Mouse (Mus musculus) kidney, embryonic 14.5 days (tissue): ENCODE data around the gene Itgb4. TPM values are rescaled to one million over a fixed set of nuclear protein-coding genes. Genes with fewer than 3 reads are reported as not detected.

ENCODE experiments used
- ATAC-seq: fragments of 200-750 bp; cut with Nextera tagmentation; 2 replicates; pipeline ENCODE4 v1.8.0; 2017; ENCODE audit warnings: moderate number of reproducible peaks, mild to moderate bottlenecking, moderate TSS enrichment, moderate library complexity; ENCODE audit not compliant: low FRiP score, low TSS enrichment
- H3K27ac ChIP-seq: fragments of 300-500 bp; sonication (generic); 2 replicates; pipeline ENCODE4 v1.5.1; 2014; ENCODE audit warnings: low read depth, mild to moderate bottlenecking, low read length, moderate library complexity, mixed read lengths
- H3K27me3 ChIP-seq: fragments of 300-500 bp; sonication (generic); 2 replicates; pipeline ENCODE4 v1.6.1; 2014; ENCODE audit warnings: mild to moderate bottlenecking, low read length; ENCODE audit not compliant: control insufficient read depth, insufficient read depth
- H3K36me3 ChIP-seq: fragments of 300-500 bp; sonication (generic); 2 replicates; pipeline ENCODE4 v1.6.1; 2014; ENCODE audit warnings: low read length, mixed read lengths; ENCODE audit not compliant: control insufficient read depth, insufficient read depth
- H3K4me1 ChIP-seq: fragments of 300-500 bp; sonication (generic); 2 replicates; pipeline ENCODE4 v1.6.1; 2014; ENCODE audit warnings: low read length, mixed read lengths; ENCODE audit not compliant: control insufficient read depth, insufficient read depth
- H3K4me2 ChIP-seq: fragments of 300-500 bp; sonication (generic); replicated peaks from 2 replicates; pipeline ENCODE4 v1.6.1; 2014; ENCODE audit warnings: low read depth, mild to moderate bottlenecking, low read length
- H3K4me3 ChIP-seq: fragments of 300-500 bp; sonication (generic); 2 replicates; pipeline ENCODE4 v1.5.1; 2014; ENCODE audit warnings: mild to moderate bottlenecking, low read length
- H3K9ac ChIP-seq: fragments of 300-500 bp; sonication (generic); 2 replicates; pipeline ENCODE4 v1.6.1; 2014; ENCODE audit warnings: low read depth, mild to moderate bottlenecking, low read length, moderate library complexity
- H3K9me3 ChIP-seq: fragments of 300-500 bp; sonication (generic); 2 replicates; pipeline ENCODE4 v1.6.1; 2016; ENCODE audit warnings: low read length; ENCODE audit not compliant: control insufficient read depth
- WGBS: fragments of 180-500 bp; shearing (Covaris S2); extraction: QIAGEN DNeasy Blood & Tissue Kit; methylation state at CpG from one replicate; pipeline ENCODE4 v1.1.7; 2014; 5-methylcytosine and 5-hydroxymethylcytosine counted together
- polyA plus RNA-seq: library from polyadenylated mRNA; unstranded; fragments of >200 nt; fragmentation: Nextera tagmentation; extraction: Ambion mirVana; gene quantifications from 2 replicates; pipeline ENCODE4 v1.2.1, GENCODE M21; 2014

Itgb4 gene
- 1.1 and 2.1 TPM in 2 replicates for polyA plus RNA-seq

GRCm38 (mm10) chr11:115974309-115975082 lies at the start of gene Itgb4:
TSS of gene Itgb4 (plus strand) at chr11:115974709.
- no peak within 1 kb of the TSS for H3K27ac ChIP-seq
- peaks cover 23% of the 10 kb centered on the region for H3K27me3 ChIP-seq
- ATAC-seq: peak; percentile 46; the same call in 1 of the 2 replicates
- H3K9me3 ChIP-seq: no peaks in the 10 kb centered on the region
- H3K4me1 ChIP-seq: peaks cover 16% of the 10 kb centered on the region
- WGBS: 12% methylated on average over 41 of the region's 58 CpGs
- H3K9ac ChIP-seq: peak within 1 kb of the TSS; percentile 54
- H3K4me2 ChIP-seq: peak within 1 kb of the TSS; percentile 85
- peak within 1 kb of the TSS; percentile 47 for H3K4me3 ChIP-seq
- no peaks in the 10 kb centered on the region for H3K36me3 ChIP-seq

GRCm38 (mm10) chr11:115929031-115929430 lies 45.5 kb upstream of the Itgb4 start:
- Histone ChIP-seq H3K4me3 (no peak overlapping the region), H3K9ac (no peak overlapping the region), H3K4me2 (no peak overlapping the region), H3K9me3 (no peaks in the 10 kb centered on the region), H3K36me3 (peaks cover 16% of the 10 kb centered on the region; the same call in 1 of the 2 replicates), H3K27ac (no peak overlapping the region), H3K27me3 (no peaks in the 10 kb centered on the region), H3K4me1 (peaks cover 6% of the 10 kb centered on the region; the same call in 1 of the 2 replicates)
- 94% methylated on average over 8 of the region's 8 CpGs for whole genome bisulfite sequencing
- no peak for ATAC-seq

DNA sequence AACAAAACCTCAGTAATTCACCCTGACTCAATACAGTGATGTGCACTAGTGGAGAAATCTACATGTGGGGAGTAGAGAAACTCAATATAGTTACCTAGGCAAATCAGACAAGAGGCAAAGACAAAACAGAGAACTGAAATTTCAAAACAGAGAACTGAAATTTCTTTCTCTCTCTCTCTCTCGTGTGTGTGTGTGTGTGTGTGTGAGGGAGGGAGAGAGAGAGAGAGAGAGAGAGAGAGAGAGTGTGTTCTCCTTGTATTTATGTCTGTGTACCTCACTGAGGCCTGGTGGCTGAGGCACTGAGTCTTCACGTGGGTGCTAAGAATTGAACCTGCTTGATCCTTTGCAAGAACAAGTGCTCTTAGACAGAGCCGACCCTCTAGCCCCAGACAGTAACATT lies 44.7 kb upstream of the Itgb4 start:
- Histone ChIP-seq H3K4me1 (peaks cover 12% of the 10 kb centered on the region), H3K4me3 (no peak overlapping the region), H3K4me2 (no peak overlapping the region), H3K27ac (no peak overlapping the region), H3K9ac (no peak overlapping the region), H3K36me3 (peaks cover 11% of the 10 kb centered on the region; the same call in 1 of the 2 replicates), H3K27me3 (no peaks in the 10 kb centered on the region), H3K9me3 (no peaks in the 10 kb centered on the region)
- no peak for ATAC-seq
- WGBS: 79% methylated on average over 2 of the region's 3 CpGs

- Histone ChIP-seq H3K9ac (no peak overlapping the region), H3K36me3 (peaks cover 15% of the 10 kb centered on the region), H3K9me3 (no peaks in the 10 kb centered on the region), H3K4me3 (no peak overlapping the region), H3K4me1 (peaks cover 13% of the 10 kb centered on the region), H3K4me2 (no peak overlapping the region), H3K27me3 (no peaks in the 10 kb centered on the region), H3K27ac (no peak overlapping the region)
- no peak for ATAC-seq
- WGBS: 73% methylated on average over 3 of the region's 3 CpGs
Observed at GRCm38 (mm10) chr11:115931235-115931634, 43.3 kb upstream of the Itgb4 start.

DNA sequence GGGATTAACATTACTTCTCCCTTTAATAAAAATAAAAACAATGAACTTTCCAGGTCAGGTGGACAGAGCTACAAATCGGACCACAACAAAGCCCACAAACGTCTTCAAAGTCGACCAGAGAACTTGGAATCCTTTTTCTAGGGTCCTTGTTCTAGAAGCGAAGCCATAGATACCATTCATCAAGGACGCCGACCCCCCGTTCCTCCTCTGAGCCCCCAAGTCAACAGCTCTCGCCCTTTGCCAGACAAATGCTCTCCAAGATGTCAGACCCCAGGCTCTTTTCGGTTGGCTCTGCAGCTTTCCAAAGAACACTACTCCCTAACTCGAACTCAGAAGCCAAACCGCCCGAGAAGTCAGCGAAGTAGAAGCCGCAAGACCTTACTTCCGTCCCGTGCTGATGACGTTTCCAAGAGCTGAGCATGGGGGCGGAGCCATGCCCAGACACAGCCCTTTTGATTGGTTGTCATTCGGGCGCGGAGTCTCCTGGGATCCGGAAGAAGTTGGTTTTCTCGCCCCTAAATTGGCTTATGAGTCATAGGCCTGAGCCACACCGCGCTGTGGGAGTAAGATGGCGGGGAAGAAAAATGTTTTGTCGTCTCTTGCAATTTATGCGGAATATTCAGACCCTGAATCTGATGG lies 41.3 kb upstream of the Itgb4 start, which contains the start of the genes Sap30bp and Recql5:
Gene Sap30bp (plus strand): TSS at position 175 of the 639 bp plus-strand sequence.
Gene Recql5 (minus strand): TSS at position 370 of the 639 bp plus-strand sequence.
- WGBS: under 1% methylated on average over 28 of the region's 28 CpGs
- peak within 1 kb of the TSS; percentile 81 for H3K4me2 ChIP-seq
- no peaks in the 10 kb centered on the region for H3K9me3 ChIP-seq
- H3K27ac ChIP-seq: no peak within 1 kb of the TSS
- peaks cover 13% of the 10 kb centered on the region for H3K4me1 ChIP-seq
- H3K27me3 ChIP-seq: no peaks in the 10 kb centered on the region
- H3K9ac ChIP-seq: peak within 1 kb of the TSS; percentile 82
- H3K4me3 ChIP-seq: peak within 1 kb of the TSS; percentile 80
- H3K36me3 ChIP-seq: peaks cover 24% of the 10 kb centered on the region
- peak; percentile 99 for ATAC-seq

DNA sequence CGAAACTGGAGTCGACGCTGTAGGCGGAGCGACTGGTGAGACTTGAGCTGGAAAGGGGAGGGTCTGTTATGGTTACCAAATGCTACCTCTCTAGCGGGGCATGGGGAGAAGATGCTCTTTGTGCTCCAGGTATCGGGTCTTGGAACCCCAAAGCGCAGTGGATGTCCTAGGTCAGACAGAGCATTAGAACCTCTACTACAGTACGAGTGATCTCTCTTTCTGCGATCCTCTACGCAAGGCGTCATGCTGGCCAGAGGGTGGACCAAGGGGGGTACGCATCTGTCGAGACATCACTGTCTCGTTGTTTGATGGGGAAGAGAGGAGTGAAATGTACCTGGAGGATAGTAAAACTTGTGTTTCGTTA lies 40.8 kb upstream of the Itgb4 start:
- 1% methylated on average over 16 of the region's 16 CpGs for WGBS
- Histone ChIP-seq H3K36me3 (peaks cover 28% of the 10 kb centered on the region), H3K27ac (no peak overlapping the region), H3K9ac (peak overlapping the region; percentile 82), H3K27me3 (no peaks in the 10 kb centered on the region), H3K4me1 (peaks cover 13% of the 10 kb centered on the region), H3K4me2 (peak overlapping the region; percentile 81), H3K4me3 (peak overlapping the region; percentile 80), H3K9me3 (no peaks in the 10 kb centered on the region)
- ATAC-seq: peak; percentile 43

DNA sequence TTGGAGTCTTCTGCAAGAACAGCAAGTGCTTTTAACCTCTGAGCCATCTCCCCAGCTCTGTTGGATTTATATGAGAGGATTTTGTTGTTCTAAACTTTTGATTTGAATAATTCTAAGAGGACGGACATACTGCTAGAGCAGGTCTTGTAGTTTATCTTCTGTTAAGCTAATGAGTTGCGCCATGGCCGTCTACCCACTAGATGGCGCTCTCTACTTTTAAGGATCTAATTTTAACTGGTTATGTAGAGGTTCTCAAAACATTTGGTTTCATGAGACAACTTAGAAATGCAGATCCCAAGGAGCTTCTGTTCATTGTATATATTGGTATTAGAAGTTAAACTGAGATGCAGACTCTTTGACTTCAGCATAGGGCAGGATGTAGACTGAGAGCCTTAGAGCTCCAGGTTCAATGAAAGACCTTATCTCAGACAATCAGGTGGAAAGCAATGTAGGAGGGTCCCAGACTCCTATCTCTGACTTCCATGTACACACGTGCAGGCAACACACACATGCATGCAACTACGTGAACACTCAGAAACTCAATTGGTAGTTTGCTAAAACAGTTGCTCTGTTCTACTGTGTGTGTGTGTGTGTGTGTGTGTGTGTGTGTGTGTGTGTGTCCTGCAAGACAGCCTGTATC lies 34.7 kb upstream of the Itgb4 start:
- no peak for ATAC-seq
- H3K9ac ChIP-seq: no peak overlapping the region
- H3K27me3 ChIP-seq: no peaks in the 10 kb centered on the region
- no peak overlapping the region for H3K27ac ChIP-seq
- H3K4me2 ChIP-seq: no peak overlapping the region
- WGBS: 41% methylated on average over 6 of the region's 6 CpGs
- no peaks in the 10 kb centered on the region for H3K9me3 ChIP-seq
- H3K4me3 ChIP-seq: no peak overlapping the region
- peaks cover 1% of the 10 kb centered on the region; the same call in 1 of the 2 replicates for H3K4me1 ChIP-seq
- H3K36me3 ChIP-seq: peaks cover 71% of the 10 kb centered on the region

DNA sequence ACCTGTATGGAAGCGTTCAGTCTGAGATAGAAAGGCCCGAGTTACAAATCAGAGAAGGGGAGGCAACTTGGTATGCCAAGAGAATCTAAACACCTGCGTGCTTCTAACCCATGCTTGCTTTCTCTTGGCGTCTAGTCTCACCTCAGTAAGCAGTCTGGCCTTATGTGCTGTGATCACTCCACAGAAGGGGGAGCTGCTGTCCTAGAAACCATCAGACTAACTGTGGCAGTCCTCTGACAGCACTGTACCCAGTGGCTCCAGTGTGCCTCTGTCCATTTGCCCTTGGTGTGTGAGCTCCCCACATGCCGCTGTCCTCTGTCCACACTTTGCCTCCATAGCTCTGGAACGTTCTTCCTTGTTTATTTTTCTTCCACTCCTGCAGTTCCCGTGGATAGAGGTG lies 32.5 kb upstream of the Itgb4 start:
- 71% methylated on average over 7 of the region's 7 CpGs for WGBS
- H3K9ac ChIP-seq: no peak overlapping the region
- ATAC-seq: no peak

More for the DNA sequence above, 32.5 kb upstream of the Itgb4 start:
- Histone ChIP-seq H3K9me3 (no peaks in the 10 kb centered on the region), H3K4me3 (no peak overlapping the region), H3K27ac (no peak overlapping the region), H3K4me2 (no peak overlapping the region), H3K4me1 (no peaks in the 10 kb centered on the region), H3K36me3 (peaks cover 71% of the 10 kb centered on the region), H3K27me3 (no peaks in the 10 kb centered on the region)
